Mouse (Mus musculus) cerebellum, adult 11-12 months (tissue): ENCODE results near the gene Dnttip1.

Source experiments
- DNase-seq: peaks from one replicate; pipeline ENCODE4 v3.0.0; 2022

Dnttip1 gene

GRCm38 (mm10) chr2:164754800-164755199 is 9.0 kb downstream of the Dnttip1 start:
- DNase-seq = no peak

- no peak for DNase-seq
Observed at GRCm38 (mm10) chr2:164757841-164758240, 12.1 kb downstream of the Dnttip1 start.

- no peak for DNase-seq
Observed at GRCm38 (mm10) chr2:164758692-164759091, 12.9 kb downstream of the Dnttip1 start.

- DNase-seq = no peak
Observed at GRCm38 (mm10) chr2:164760059-164760833, 14.5 kb downstream of the Dnttip1 start.

GRCm38 (mm10) chr2:164761502-164761901 is 15.7 kb downstream of the Dnttip1 start:
- no peak for DNase-seq

- no peak for DNase-seq
Observed at GRCm38 (mm10) chr2:164761971-164762370, 16.2 kb downstream of the Dnttip1 start.

- no peak for DNase-seq
Observed at GRCm38 (mm10) chr2:164762593-164762992, 16.8 kb downstream of the Dnttip1 start.

GRCm38 (mm10) chr2:164765841-164766240 is 20.1 kb downstream of the Dnttip1 start:
- no peak for DNase-seq

- no peak for DNase-seq
Observed at GRCm38 (mm10) chr2:164767812-164768540, 22.2 kb downstream of the Dnttip1 start.

GRCm38 (mm10) chr2:164769258-164770037 is 23.7 kb downstream of the Dnttip1 start, which contains the start of gene Ube2c:
Gene Ube2c (plus strand): TSS chr2:164769898.
- DNase-seq = peak; percentile 98

- no peak for DNase-seq
Observed at GRCm38 (mm10) chr2:164770279-164770678, 24.5 kb downstream of the Dnttip1 start.

GRCm38 (mm10) chr2:164771123-164771522 is 25.3 kb downstream of the Dnttip1 start:
- no peak for DNase-seq

GRCm38 (mm10) chr2:164773229-164773988 is 27.6 kb downstream of the Dnttip1 start:
- no peak for DNase-seq

- DNase-seq = no peak
Observed at GRCm38 (mm10) chr2:164773989-164774364, 28.2 kb downstream of the Dnttip1 start.

- DNase-seq = no peak
Observed at GRCm38 (mm10) chr2:164776130-164776529, 30.3 kb downstream of the Dnttip1 start.

- no peak for DNase-seq
Observed at GRCm38 (mm10) chr2:164776801-164777200, 31.0 kb downstream of the Dnttip1 start.

- no peak for DNase-seq
Observed at GRCm38 (mm10) chr2:164777246-164778014, 31.6 kb downstream of the Dnttip1 start.

GRCm38 (mm10) chr2:164778015-164778287 is 32.2 kb downstream of the Dnttip1 start:
- DNase-seq = no peak

GRCm38 (mm10) chr2:164778809-164779208 is 33.0 kb downstream of the Dnttip1 start:
- DNase-seq = no peak

GRCm38 (mm10) chr2:164779481-164780086 is 33.8 kb downstream of the Dnttip1 start, which contains the start of gene Tnnc2:
Gene Tnnc2 (minus strand): TSS chr2:164779967.
- DNase-seq = no peak

GRCm38 (mm10) chr2:164781876-164782275 is 36.1 kb downstream of the Dnttip1 start:
- peak; percentile 18 for DNase-seq
